ENCODE assay signal across 24 mouse cellular contexts in genomic region chr6:54891384-54891783, GRCm38 (mm10).
A peak's percentile ranks its signal among the peaks of the same experiment; 100 is the strongest.
DNase-seq lines count a peak whose midpoint lies in the region; ATAC-seq and TF ChIP-seq lines count a peak whose summit lies in the region.
"Had no signal": no experiment of that assay in that cellular context is flagged by ENCODE, and none has a peak within 500 bp of the region (broad histone marks: within the 10 kb centered on the region; RNA-seq: fewer than 3 reads in every experiment).

No protein-coding gene starts in this region.

- no peak for DNase-seq in forebrain, postnatal 0 days
- DNase-seq in forebrain, embryonic 10.5 days (ENCODE audit: extremely low spot score, low spot score) = no peak
- DNase-seq in 3T3-L1 (ENCODE audit: low read depth, low spot score) (peak; percentile 46), CH12.LX (ENCODE audit: extremely low read depth) (peak; percentile 27)
- DNase-seq in telencephalon, adult 2 months (ENCODE audit: low read depth, low spot score) = peak; percentile 6
- no peak for DNase-seq in layer of hippocampus, adult 11-12 months (ENCODE audit: low spot score)
- DNase-seq: adrenal gland, postnatal 10 days; adrenal gland, postnatal 25 days; B cell, adult 2 months; cerebellum, adult 11 months; cerebellum, adult 2 months; cerebellum, adult 9-10 months; cerebellum, postnatal 10 days; cerebellum, postnatal 25 days; embryo, embryonic 11 days had no signal

- no peak for TF ChIP-seq POLR2A in CH12.LX (IDR thresholded peaks at IDR 0.05; ENCODE audit: low read depth, low read length)

- no peak overlapping the region for H3K27ac ChIP-seq in forebrain, postnatal 0 days (ENCODE audit: low read depth, low read length)
- H3K27ac ChIP-seq in forebrain, embryonic 10.5 days = no peak overlapping the region
- H3K27ac ChIP-seq in CH12.LX (ENCODE audit: insufficient read depth, low read depth) = no peak overlapping the region
- H3K27ac ChIP-seq: embryonic facial prominence, embryonic 13.5 days; embryonic facial prominence, embryonic 15.5 days; forebrain, embryonic 12.5 days had no signal

- H3K4me2 ChIP-seq in forebrain, postnatal 0 days (ENCODE audit: low read depth) = no peak overlapping the region
- no peak overlapping the region for H3K4me2 ChIP-seq in CH12.LX (ENCODE audit: insufficient read depth, low read depth, poor library complexity, severe bottlenecking)
- H3K4me2 ChIP-seq: embryonic facial prominence, embryonic 13.5 days; embryonic facial prominence, embryonic 15.5 days; forebrain, embryonic 12.5 days had no signal

- no peaks in the 10 kb centered on the region for H3K36me3 ChIP-seq in forebrain, postnatal 0 days (ENCODE audit: insufficient read depth)
- H3K36me3 ChIP-seq in forebrain, embryonic 10.5 days (replicated peaks) = no peaks in the 10 kb centered on the region
- H3K36me3 ChIP-seq in CH12.LX (replicated peaks in 1 of 2; ENCODE audit: control insufficient read depth in 1 of 2, insufficient read depth in 1 of 2, low read length in 1 of 2) = peaks cover 3 to 29% of the 10 kb centered on the region in 2 experiments
- H3K36me3 ChIP-seq: embryonic facial prominence, embryonic 13.5 days; embryonic facial prominence, embryonic 15.5 days; forebrain, embryonic 12.5 days had no signal

- no peaks in the 10 kb centered on the region for H3K4me1 ChIP-seq in forebrain, postnatal 0 days (ENCODE audit: insufficient read depth)
- H3K4me1 ChIP-seq in forebrain, embryonic 10.5 days = peaks cover 19% of the 10 kb centered on the region
- peaks cover 6 to 46% of the 10 kb centered on the region in 2 experiments for H3K4me1 ChIP-seq in CH12.LX (ENCODE audit: control insufficient read depth in 1 of 2, insufficient read depth in 2 of 2)
- H3K4me1 ChIP-seq: embryonic facial prominence, embryonic 13.5 days; embryonic facial prominence, embryonic 15.5 days had no signal

- no peak for TF ChIP-seq RAD21 in CH12.LX (IDR thresholded peaks at IDR 0.05; ENCODE audit: low read depth, low read length)

- no peak overlapping the region for H3K4me3 ChIP-seq in forebrain, postnatal 0 days (ENCODE audit: low read depth, low read length)
- H3K4me3 ChIP-seq in forebrain, embryonic 10.5 days = no peak overlapping the region
- no peak overlapping the region for H3K4me3 ChIP-seq in CH12.LX (replicated peaks in 1 of 3; ENCODE audit: low read depth in 2 of 3, low read length in 2 of 3, poor library complexity in 1 of 3)
- H3K4me3 ChIP-seq: embryonic facial prominence, embryonic 13.5 days; embryonic facial prominence, embryonic 15.5 days; forebrain, embryonic 12.5 days had no signal

- dilution Hi-C loops in CH12.LX (cut with MboI; ENCODE audit: extremely low pct_ligation_motif_present, extremely low pct_unique_long_range_greater_than_20kb, low sequenced_read_pairs) = no loop called here

- 82% methylated on average over 3 of the region's 3 CpGs for WGBS in forebrain, postnatal 0 days
- WGBS in forebrain, embryonic 10.5 days = 91% methylated on average over 3 of the region's 3 CpGs

- TF ChIP-seq CTCF in forebrain, postnatal 0 days (IDR thresholded peaks at IDR 0.05; ENCODE audit: low read depth) = no peak
- no peak for TF ChIP-seq CTCF in CH12.LX (conservative IDR thresholded peaks at IDR 0.05 in 1 of 2, IDR thresholded peaks at IDR 0.05 in 1 of 2; ENCODE audit: low read depth in 2 of 2, low read length in 2 of 2)

- H3K9me3 ChIP-seq in forebrain, postnatal 0 days (ENCODE audit: low read length) = no peaks in the 10 kb centered on the region
- no peaks in the 10 kb centered on the region for H3K9me3 ChIP-seq in forebrain, embryonic 10.5 days
- no peaks in the 10 kb centered on the region for H3K9me3 ChIP-seq in CH12.LX (replicated peaks; ENCODE audit: low read length)
- H3K9me3 ChIP-seq: embryonic facial prominence, embryonic 13.5 days; embryonic facial prominence, embryonic 15.5 days; forebrain, embryonic 12.5 days had no signal

- no peaks in the 10 kb centered on the region for H3K79me2 ChIP-seq in CH12.LX (replicated peaks; ENCODE audit: control insufficient read depth, extremely low read depth, insufficient read depth, poor library complexity, severe bottlenecking)

- peak; percentile 45; the same call in 1 of the 2 replicates for ATAC-seq in forebrain, postnatal 0 days
- ATAC-seq in erythroblast, adult 5-6 weeks (replicated peaks; ENCODE audit: low FRiP score, poor library complexity, severe bottlenecking) = no peak
- ATAC-seq: activated CD4-positive, CD25-positive, alpha-beta regulatory T cell, adult 4 months; CD4-positive, CD25-positive, alpha-beta regulatory T cell, adult 4 months; forebrain, embryonic 14.5 days; forebrain, embryonic 16.5 days; Patski had no signal

- in situ Hi-C loops in CH12.LX (cut with MboI; ENCODE audit: low pct_ligation_motif_present, low pct_unique_long_range_greater_than_20kb, low sequenced_read_pairs) = no loop called here

- peak; percentile 59 for TF ChIP-seq EP300 in CH12.LX (IDR thresholded peaks at IDR 0.05; ENCODE audit: low read length)

- no peak overlapping the region for H3K9ac ChIP-seq in forebrain, postnatal 0 days
- H3K9ac ChIP-seq in CH12.LX (ENCODE audit: insufficient read depth, low read depth) = no peak overlapping the region
- H3K9ac ChIP-seq: embryonic facial prominence, embryonic 13.5 days; embryonic facial prominence, embryonic 15.5 days; forebrain, embryonic 12.5 days had no signal

- H3K27me3 ChIP-seq in forebrain, postnatal 0 days (ENCODE audit: insufficient read depth, low read length) = no peaks in the 10 kb centered on the region
- no peaks in the 10 kb centered on the region for H3K27me3 ChIP-seq in forebrain, embryonic 10.5 days (ENCODE audit: poor library complexity, severe bottlenecking)
- no peaks in the 10 kb centered on the region for H3K27me3 ChIP-seq in CH12.LX (replicated peaks)
- H3K27me3 ChIP-seq: embryonic facial prominence, embryonic 13.5 days; embryonic facial prominence, embryonic 15.5 days; forebrain, embryonic 12.5 days; Patski had no signal

TF ChIP-seq in CH12.LX, 34 proteins besides CTCF, POLR2A, EP300 and RAD21:
- TF ChIP-seq JUN (IDR thresholded peaks at IDR 0.05; ENCODE audit: insufficient read depth, low read depth, low read length) (peak; percentile 4; the same call in 1 of the 2 replicates), ZMIZ1 (IDR thresholded peaks at IDR 0.05; ENCODE audit: low read depth, low read length) (no peak)

Comparison
In these comparisons a context has a peak if more than half of its experiments do, and no peak if none do; other contexts are left out.
1. DNase-seq: peak in 3T3-L1 (single experiment), CH12.LX (single experiment) and telencephalon, adult 2 months (single experiment); none in forebrain, postnatal 0 days (single experiment), forebrain, embryonic 10.5 days (single experiment) and layer of hippocampus, adult 11-12 months (single experiment).